Comparison of ENCODE assay signal across 8 mouse cellular contexts in genomic region chr13:45745851-45746773, GRCm38 (mm10).
DNase-seq lines count a peak whose midpoint lies in the region; ATAC-seq and TF ChIP-seq lines count a peak whose summit lies in the region.

No protein-coding gene starts in this region.

- peaks cover 42% of the 10 kb centered on the region for H3K4me1 ChIP-seq in G1E (ENCODE audit: insufficient read depth, low read depth, low read length)
- no peaks in the 10 kb centered on the region for H3K4me1 ChIP-seq in hindbrain, postnatal 0 days (ENCODE audit: insufficient read depth, low read length)

- ATAC-seq in G1E (ENCODE audit: extremely low read depth, insufficient number of reproducible peaks, low FRiP score, poor library complexity, severe bottlenecking) = no peak
- ATAC-seq in hindbrain, postnatal 0 days = peak; percentile 67

- no peaks in the 10 kb centered on the region for H3K27me3 ChIP-seq in G1E (ENCODE audit: insufficient read depth, low read length)
- no peaks in the 10 kb centered on the region for H3K27me3 ChIP-seq in hindbrain, postnatal 0 days (ENCODE audit: insufficient read depth, low read length)

- no peak overlapping the region for H3K4me3 ChIP-seq in left cerebral cortex, adult 2 months
- H3K4me3 ChIP-seq in G1E (ENCODE audit: low read depth, low read length) = no peak overlapping the region
- H3K4me3 ChIP-seq in hindbrain, postnatal 0 days (ENCODE audit: low read length) = no peak overlapping the region

- H3K27ac ChIP-seq in left cerebral cortex, adult 2 months = peak overlapping the region; percentile 89
- H3K27ac ChIP-seq in hindbrain, postnatal 0 days = no peak overlapping the region

- no peak overlapping the region for H3K4me2 ChIP-seq in hindbrain, postnatal 0 days (ENCODE audit: low read depth, low read length)

- H3K9ac ChIP-seq in hindbrain, postnatal 0 days (replicated peaks; ENCODE audit: low read length) = no peak overlapping the region

- peak; percentile 39 for DNase-seq in embryo, embryonic 10 days (ENCODE audit: low spot score)
- no peak for DNase-seq in embryo, embryonic 9.5 days (ENCODE audit: extremely low spot score)
- DNase-seq in left cerebral cortex, adult 2 months (ENCODE audit: extremely low spot score in 1 of 2, low spot score in 2 of 2) = no peak
- no peak for DNase-seq in left cerebral cortex, adult 9 months (ENCODE audit: low spot score in 2 of 2)
- DNase-seq in G1E (ENCODE audit: low spot score) = no peak
- peak; percentile 62 for DNase-seq in hindbrain, postnatal 0 days (ENCODE audit: low spot score)
- no peak for DNase-seq in urinary bladder, adult 2 months (ENCODE audit: low spot score)
- DNase-seq in adrenal gland, adult 8-10 months = no peak

- H3K36me3 ChIP-seq in G1E (replicated peaks) = peaks cover 65% of the 10 kb centered on the region
- no peaks in the 10 kb centered on the region for H3K36me3 ChIP-seq in hindbrain, postnatal 0 days (ENCODE audit: insufficient read depth, low read length)

- WGBS in hindbrain, postnatal 0 days = 50% methylated on average over 12 of the region's 12 CpGs

- H3K9me3 ChIP-seq in G1E (replicated peaks) = no peaks in the 10 kb centered on the region
- H3K9me3 ChIP-seq in hindbrain, postnatal 0 days (ENCODE audit: low read length) = no peaks in the 10 kb centered on the region

- peak; percentile 48 for TF ChIP-seq CTCF in left cerebral cortex, adult 2 months (IDR thresholded peaks at IDR 0.05)
- peak; percentile 7; the same call in 1 of the 2 replicates for TF ChIP-seq CTCF in G1E (IDR thresholded peaks at IDR 0.05; ENCODE audit: low read depth, low read length)
- TF ChIP-seq CTCF in hindbrain, postnatal 0 days (IDR thresholded peaks at IDR 0.05; ENCODE audit: low read depth) = peak; percentile 47

- intact Hi-C loops in left cerebral cortex, adult 2 months (cut with DNase I) = loop anchor here (5.0 kb wide), 1 partner anchor 61 kb away; no protein-coding TSS in a partner anchor

Comparison
In these comparisons a context has a peak if more than half of its experiments do, and no peak if none do; other contexts are left out.
1. DNase-seq: peak in embryo, embryonic 10 days (single experiment) and hindbrain, postnatal 0 days (single experiment); none in embryo, embryonic 9.5 days (single experiment), left cerebral cortex, adult 2 months (0 of 2), left cerebral cortex, adult 9 months (0 of 2), G1E (single experiment), urinary bladder, adult 2 months (single experiment) and adrenal gland, adult 8-10 months (single experiment).
2. Peak in every context shown above with its lines, with median percentiles within 50 percentile points of each other: CTCF ChIP-seq.